Mouse (Mus musculus) embryonic fibroblast, embryonic 13.5 days (primary cell): ENCODE results near the gene Rapgef5.

Experiments
- CTCF ChIP-seq: IDR thresholded peaks from 2 replicates; pipeline ENCODE4 v1.5.1; 2011; ENCODE audit warnings: mild to moderate bottlenecking, control low read depth, low read length, moderate library complexity, borderline replicate concordance; ENCODE audit not compliant: insufficient read depth
- POLR2A ChIP-seq: IDR thresholded peaks from 2 replicates; pipeline ENCODE4 v1.6.1; 2011; ENCODE audit warnings: low read depth, mild to moderate bottlenecking, control low read depth, low read length, moderate library complexity

DNA sequence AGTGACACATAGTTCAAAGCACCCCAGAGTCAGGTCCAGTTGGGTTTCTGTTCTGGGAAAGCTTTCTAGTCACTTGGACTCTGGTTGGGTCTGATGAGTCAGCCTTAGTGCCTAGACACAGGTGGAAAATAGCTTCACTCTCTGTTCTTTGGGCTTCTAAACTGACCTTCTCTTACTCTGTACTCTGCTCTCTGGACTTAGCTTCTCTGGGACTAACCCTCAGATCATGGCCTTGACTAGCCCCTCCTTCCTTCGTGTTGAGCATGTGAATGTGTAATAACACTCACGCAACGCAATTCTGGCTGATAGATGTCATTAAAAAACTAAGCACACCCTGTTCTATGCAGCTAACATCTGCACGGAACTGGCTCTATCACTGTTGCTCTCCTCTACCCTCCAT is 160.0 kb downstream of the Rapgef5 start:
- TF ChIP-seq POLR2A = no peak
- TF ChIP-seq CTCF = no peak
